Mouse (Mus musculus) splenic B cell, adult 2 months (primary cell): ENCODE measurements around the gene Flywch2.

Experiments used
- DNase-seq: peaks from one replicate; pipeline ENCODE4 v3.0.0-alpha.2; 2011; ENCODE audit warnings: low read depth, low spot score
- H3K27me3 ChIP-seq: 2 replicates; pipeline ENCODE4 v1.6.1; 2012; ENCODE audit warnings: mild to moderate bottlenecking, low read length, moderate library complexity, mixed read lengths; ENCODE audit not compliant: control insufficient read depth, poor library complexity, insufficient read depth, severe bottlenecking
- H3K36me3 ChIP-seq: 2 replicates; pipeline ENCODE4 v1.6.1; 2012; ENCODE audit warnings: mild to moderate bottlenecking, low read length, moderate library complexity, mixed read lengths; ENCODE audit not compliant: control insufficient read depth, poor library complexity, insufficient read depth, severe bottlenecking

Flywch2 gene

GRCm38 (mm10) chr17:23785561-23786471, at the start of gene Flywch2:
Gene Flywch2 (minus strand): TSS chr17:23786081.
- no peaks in the 10 kb centered on the region; the same call in 1 of the 2 replicates for H3K27me3 ChIP-seq
- DNase-seq, result peak; percentile 58
- no peaks in the 10 kb centered on the region for H3K36me3 ChIP-seq

GRCm38 (mm10) chr17:23831201-23831600, 45.3 kb upstream of the Flywch2 start:
- no peak for DNase-seq

GRCm38 (mm10) chr17:23829064-23829619, 43.3 kb upstream of the Flywch2 start, which contains the start of gene Elob:
Gene Elob (minus strand): TSS chr17:23829136.
- H3K27me3 ChIP-seq, result no peaks in the 10 kb centered on the region
- H3K36me3 ChIP-seq, result peaks cover 6% of the 10 kb centered on the region; the same call in 1 of the 2 replicates
- peak; percentile 93 for DNase-seq

More at GRCm38 (mm10) chr17:23831201-23831600, 45.3 kb upstream of the Flywch2 start:
- Histone ChIP-seq H3K27me3 (no peaks in the 10 kb centered on the region), H3K36me3 (no peaks in the 10 kb centered on the region; the same call in 1 of the 2 replicates)

- peaks cover 9% of the 10 kb centered on the region for H3K36me3 ChIP-seq
- DNase-seq, result peak; percentile 68
- H3K27me3 ChIP-seq, result no peaks in the 10 kb centered on the region
Observed at GRCm38 (mm10) chr17:23828271-23829001, 42.6 kb upstream of the Flywch2 start.

GRCm38 (mm10) chr17:23825591-23825990, 39.7 kb upstream of the Flywch2 start:
- DNase-seq, result no peak
- Histone ChIP-seq H3K36me3 (peaks cover 15% of the 10 kb centered on the region), H3K27me3 (no peaks in the 10 kb centered on the region)

- no peak for DNase-seq
- Histone ChIP-seq H3K36me3 (peaks cover 19% of the 10 kb centered on the region), H3K27me3 (no peaks in the 10 kb centered on the region)
Observed at GRCm38 (mm10) chr17:23823614-23824013, 37.7 kb upstream of the Flywch2 start.

GRCm38 (mm10) chr17:23823018-23823417, 37.1 kb upstream of the Flywch2 start:
- no peak for DNase-seq
- H3K27me3 ChIP-seq, result no peaks in the 10 kb centered on the region
- peaks cover 25% of the 10 kb centered on the region for H3K36me3 ChIP-seq

- H3K36me3 ChIP-seq, result peaks cover 25% of the 10 kb centered on the region
- no peak for DNase-seq
- no peaks in the 10 kb centered on the region for H3K27me3 ChIP-seq
Observed at GRCm38 (mm10) chr17:23822094-23822493, 36.2 kb upstream of the Flywch2 start.

GRCm38 (mm10) chr17:23820731-23821130, 34.9 kb upstream of the Flywch2 start:
- H3K36me3 ChIP-seq, result peaks cover 25% of the 10 kb centered on the region
- H3K27me3 ChIP-seq, result no peaks in the 10 kb centered on the region
- DNase-seq, result no peak

- Histone ChIP-seq H3K36me3 (peaks cover 26% of the 10 kb centered on the region), H3K27me3 (no peaks in the 10 kb centered on the region)
- DNase-seq, result no peak
Observed at GRCm38 (mm10) chr17:23819235-23819634, 33.4 kb upstream of the Flywch2 start.

- Histone ChIP-seq H3K27me3 (no peaks in the 10 kb centered on the region), H3K36me3 (peaks cover 23% of the 10 kb centered on the region)
- no peak for DNase-seq
Observed at GRCm38 (mm10) chr17:23818579-23818978, 32.7 kb upstream of the Flywch2 start.

- Histone ChIP-seq H3K36me3 (peaks cover 31% of the 10 kb centered on the region), H3K27me3 (no peaks in the 10 kb centered on the region)
- DNase-seq, result no peak
Observed at GRCm38 (mm10) chr17:23815641-23816040, 29.8 kb upstream of the Flywch2 start.

GRCm38 (mm10) chr17:23807918-23808317, 22.0 kb upstream of the Flywch2 start:
- H3K36me3 ChIP-seq, result peaks cover 30% of the 10 kb centered on the region
- no peak for DNase-seq
- H3K27me3 ChIP-seq, result no peaks in the 10 kb centered on the region

GRCm38 (mm10) chr17:23806867-23807266, 21.0 kb upstream of the Flywch2 start:
- no peaks in the 10 kb centered on the region for H3K27me3 ChIP-seq
- peak; percentile 44 for DNase-seq
- peaks cover 24% of the 10 kb centered on the region for H3K36me3 ChIP-seq
